ENCODE assay signal across 22 mouse cellular contexts in genomic region chr3:62352876-62353275, GRCm38 (mm10). TPM values are rescaled to one million over a fixed set of nuclear protein-coding genes. Genes with fewer than 3 reads are reported as not detected.
DNase-seq lines count a peak whose midpoint lies in the region; ATAC-seq and TF ChIP-seq lines count a peak whose summit lies in the region.
"Had no signal": no experiment of that assay in that cellular context is flagged by ENCODE, and none has a peak within 500 bp of the region (broad histone marks: within the 10 kb centered on the region; RNA-seq: fewer than 3 reads in every experiment).

No protein-coding gene starts in this region.

- H3K4me3 ChIP-seq in intestine, postnatal 0 days (ENCODE audit: low read depth, low read length): no peak overlapping the region
- no peak overlapping the region for H3K4me3 ChIP-seq in intestine, embryonic 16.5 days (ENCODE audit: low read length)
- no peak overlapping the region for H3K4me3 ChIP-seq in liver, adult 2 months (ENCODE audit: insufficient read depth, low read depth, low read length)
- no peak overlapping the region for H3K4me3 ChIP-seq in liver, embryonic 11.5 days (ENCODE audit: low read depth, low read length)
- no peak overlapping the region for H3K4me3 ChIP-seq in G1E (ENCODE audit: low read depth, low read length)

- H3K9ac ChIP-seq in intestine, postnatal 0 days (ENCODE audit: low read depth, low read length): no peak overlapping the region
- H3K9ac ChIP-seq in intestine, embryonic 16.5 days (ENCODE audit: low read depth, low read length): no peak overlapping the region
- no peak overlapping the region for H3K9ac ChIP-seq in liver, adult 2 months (ENCODE audit: low read depth, low read length)
- no peak overlapping the region for H3K9ac ChIP-seq in liver, embryonic 11.5 days (ENCODE audit: low read depth, low read length)

- peaks cover 24% of the 10 kb centered on the region for H3K79me2 ChIP-seq in liver, adult 2 months (ENCODE audit: control insufficient read depth, insufficient read depth, low read length)

- H3K27me3 ChIP-seq in intestine, postnatal 0 days (replicated peaks; ENCODE audit: control insufficient read depth, insufficient read depth, low read length): no peaks in the 10 kb centered on the region
- no peaks in the 10 kb centered on the region for H3K27me3 ChIP-seq in intestine, embryonic 16.5 days (replicated peaks; ENCODE audit: control insufficient read depth, insufficient read depth, low read length)
- no peaks in the 10 kb centered on the region for H3K27me3 ChIP-seq in liver, adult 2 months (ENCODE audit: control insufficient read depth, insufficient read depth, low read length)
- H3K27me3 ChIP-seq in liver, embryonic 11.5 days (replicated peaks; ENCODE audit: control insufficient read depth, insufficient read depth, low read length): no peaks in the 10 kb centered on the region
- no peaks in the 10 kb centered on the region for H3K27me3 ChIP-seq in G1E (ENCODE audit: insufficient read depth, low read length)
- H3K27me3 ChIP-seq: CH12.LX had no signal

- ATAC-seq in intestine, postnatal 0 days: peak; percentile 60
- no peak for ATAC-seq in intestine, embryonic 16.5 days
- ATAC-seq in liver, embryonic 11.5 days (replicated peaks; ENCODE audit: low FRiP score): no peak
- 0 out of 2 replicates have a peak, but pooled peaks have one; percentile 15 for ATAC-seq in G1E (ENCODE audit: extremely low read depth, insufficient number of reproducible peaks, low FRiP score, poor library complexity, severe bottlenecking)
- ATAC-seq: activated CD4-positive, CD25-positive, alpha-beta regulatory T cell, adult 4 months; CD4-positive, CD25-positive, alpha-beta regulatory T cell, adult 4 months; Patski had no signal

- H3K4me1 ChIP-seq in intestine, postnatal 0 days (replicated peaks; ENCODE audit: control insufficient read depth, insufficient read depth, low read length): no peaks in the 10 kb centered on the region
- peaks cover 8% of the 10 kb centered on the region; the same call in 1 of the 2 replicates for H3K4me1 ChIP-seq in intestine, embryonic 16.5 days (ENCODE audit: control insufficient read depth, insufficient read depth, low read length)
- peaks cover 15% of the 10 kb centered on the region for H3K4me1 ChIP-seq in liver, adult 2 months (ENCODE audit: control insufficient read depth, insufficient read depth, low read length)
- H3K4me1 ChIP-seq in liver, embryonic 11.5 days (replicated peaks; ENCODE audit: control insufficient read depth, insufficient read depth, low read length): no peaks in the 10 kb centered on the region
- no peaks in the 10 kb centered on the region for H3K4me1 ChIP-seq in G1E (ENCODE audit: insufficient read depth, low read depth, low read length)

- TF ChIP-seq POLR2A in liver, adult 2 months (IDR thresholded peaks at IDR 0.05; ENCODE audit: extremely low read depth, insufficient read depth, low read length): no peak

- 60% methylated on average over 4 of the region's 4 CpGs for WGBS in intestine, postnatal 0 days
- WGBS in intestine, embryonic 16.5 days: 89% methylated on average over 4 of the region's 4 CpGs
- WGBS in liver, adult 2 months: 58% methylated on average over 4 of the region's 4 CpGs
- WGBS in liver, embryonic 11.5 days: 84% methylated on average over 4 of the region's 4 CpGs

- no peak for TF ChIP-seq CTCF in intestine, postnatal 0 days (IDR thresholded peaks at IDR 0.05; ENCODE audit: low read depth)
- no peak for TF ChIP-seq CTCF in liver, adult 2 months (IDR thresholded peaks at IDR 0.05; ENCODE audit: low read depth, low read length)
- no peak for TF ChIP-seq CTCF in G1E (IDR thresholded peaks at IDR 0.05; ENCODE audit: low read depth, low read length)

- H3K27ac ChIP-seq in intestine, postnatal 0 days (ENCODE audit: low read depth, low read length): no peak overlapping the region
- H3K27ac ChIP-seq in intestine, embryonic 16.5 days (ENCODE audit: low read length): no peak overlapping the region
- H3K27ac ChIP-seq in liver, adult 2 months (replicated peaks; ENCODE audit: insufficient read depth, low read depth, low read length): peak overlapping the region; percentile 94
- no peak overlapping the region for H3K27ac ChIP-seq in liver, embryonic 11.5 days (ENCODE audit: low read depth, low read length)

- DNase-seq in liver, adult 2 months (ENCODE audit: extremely low read depth, low read depth, low spot score): peak; percentile 90
- DNase-seq in liver, embryonic 11.5 days (ENCODE audit: low spot score): no peak
- DNase-seq in G1E (ENCODE audit: low spot score): no peak
- no peak for DNase-seq in layer of hippocampus, postnatal 25 days (ENCODE audit: extremely low spot score in 1 of 2, low spot score in 1 of 2)
- DNase-seq: adrenal gland, adult 2 months; adrenal gland, adult 8-10 months; adrenal gland, postnatal 10 days; adrenal gland, postnatal 14 days; adrenal gland, postnatal 25 days; adrenal gland, postnatal 36 days; B cell, adult 2 months; cerebellum, adult 11 months; cerebellum, adult 11-12 months; cerebellum, adult 18-20 months; cerebellum, adult 2 months had no signal

- no peak overlapping the region for H3K4me2 ChIP-seq in intestine, postnatal 0 days (replicated peaks; ENCODE audit: low read depth)
- H3K4me2 ChIP-seq in intestine, embryonic 16.5 days (ENCODE audit: low read depth, low read length): no peak overlapping the region
- no peak overlapping the region for H3K4me2 ChIP-seq in liver, embryonic 11.5 days

- no peaks in the 10 kb centered on the region for H3K9me3 ChIP-seq in intestine, postnatal 0 days (ENCODE audit: control insufficient read depth)
- H3K9me3 ChIP-seq in intestine, embryonic 16.5 days (ENCODE audit: control insufficient read depth, low read length): no peaks in the 10 kb centered on the region
- no peaks in the 10 kb centered on the region for H3K9me3 ChIP-seq in liver, embryonic 11.5 days (ENCODE audit: control insufficient read depth, low read length)
- H3K9me3 ChIP-seq in G1E (replicated peaks): no peaks in the 10 kb centered on the region

- 0 out of 2 replicates have a peak, but pooled peaks cover 11% of the 10 kb centered on the region for H3K36me3 ChIP-seq in intestine, postnatal 0 days (ENCODE audit: control insufficient read depth, insufficient read depth)
- no peaks in the 10 kb centered on the region for H3K36me3 ChIP-seq in intestine, embryonic 16.5 days (ENCODE audit: control insufficient read depth, insufficient read depth, low read length)
- peaks cover 19% of the 10 kb centered on the region for H3K36me3 ChIP-seq in liver, adult 2 months (ENCODE audit: control insufficient read depth, insufficient read depth, low read length)
- no peaks in the 10 kb centered on the region for H3K36me3 ChIP-seq in liver, embryonic 11.5 days (ENCODE audit: control insufficient read depth, insufficient read depth, low read length)
- H3K36me3 ChIP-seq in G1E (replicated peaks): no peaks in the 10 kb centered on the region

RNA-seq across cellular contexts. Expression of gene Arhgef26, which starts 14.7 kb away (rescaled TPM):
- 13.0 and 15.7 TPM in 2 replicates for polyA plus RNA-seq in intestine, postnatal 0 days (2015; fragmentation: Nextera tagmentation; extraction: Ambion mirVana)
- 12.9 and 13.5 TPM in 2 replicates for polyA plus RNA-seq in intestine, embryonic 16.5 days (2015; fragmentation: Nextera tagmentation; extraction: Ambion mirVana)
- total RNA-seq in liver, adult 2 months (2014; rRNA removed): 23.6 and 29.2 TPM in 2 replicates
- 7.2 and 10.4 TPM in 2 replicates for polyA plus RNA-seq in liver, adult 2 months (2012; rRNA removed)
- 0.62 and 0.92 TPM in 2 replicates for polyA plus RNA-seq in liver, embryonic 11.5 days (2014; fragmentation: Nextera tagmentation; extraction: Ambion mirVana)
- not detected in 2 replicates for total RNA-seq in G1E (2014; fragmentation: Nextera tagmentation)
- 0.16 and 0.35 TPM in 2 replicates for total RNA-seq in G1E (2017)
- polyA plus RNA-seq in G1E (2012): not detected in 2 replicates
- total RNA-seq in layer of hippocampus, postnatal 25 days (2021): 10 to 100 TPM; 54.0 to 56.6 TPM
- total RNA-seq: MEL had no signal

Comparison
In these comparisons a context has a peak if more than half of its experiments do, and no peak if none do; other contexts are left out.
1. ATAC-seq: peak in intestine, postnatal 0 days (single experiment) and G1E (single experiment); none in intestine, embryonic 16.5 days (single experiment) and liver, embryonic 11.5 days (single experiment).